Mouse (Mus musculus): ENCODE results near the gene Hnrnpa3. TPM values are rescaled to one million over a fixed set of nuclear protein-coding genes. Genes with fewer than 3 reads are reported as not detected.

The Hnrnpa3 gene
- total and polyA plus RNA-seq, 3 experiments, result 215 to 576 (median 509) TPM

GRCm38 (mm10) chr2:75614577-75614976 is 44.5 kb upstream of the Hnrnpa3 start:
- no peak overlapping the region for H3K4me3 ChIP-seq (ENCODE audit: low read depth, low read length)
- H3K27me3 ChIP-seq (ENCODE audit: insufficient read depth, low read length), result peaks cover 47% of the 10 kb centered on the region
- H3K36me3 ChIP-seq (replicated peaks), result no peaks in the 10 kb centered on the region
- H3K9me3 ChIP-seq (replicated peaks), result no peaks in the 10 kb centered on the region
- no peak for ATAC-seq (ENCODE audit: extremely low read depth, insufficient number of reproducible peaks, low FRiP score, poor library complexity, severe bottlenecking)
- 0 out of 2 replicates have a peak, but pooled peaks cover 3% of the 10 kb centered on the region for H3K4me1 ChIP-seq (ENCODE audit: insufficient read depth, low read depth, low read length)
- DNase-seq (ENCODE audit: low spot score), result no peak
- TF ChIP-seq CTCF (IDR thresholded peaks at IDR 0.05; ENCODE audit: low read depth, low read length), result no peak
- TF ChIP-seq TAL1 (conservative IDR thresholded peaks at IDR 0.05; ENCODE audit: low read depth, low read length), result no peak
- no peak for TF ChIP-seq POLR2AphosphoS5 (IDR thresholded peaks at IDR 0.05; ENCODE audit: insufficient replicate concordance, low read depth, low read length)
- no peak for TF ChIP-seq GATA2 (IDR thresholded peaks at IDR 0.05; ENCODE audit: borderline replicate concordance, low read depth, low read length)
- no peak for TF ChIP-seq GATA1 (IDR thresholded peaks at IDR 0.05; ENCODE audit: borderline replicate concordance, low read length)

GRCm38 (mm10) chr2:75616911-75617310 is 42.1 kb upstream of the Hnrnpa3 start:
- Histone ChIP-seq H3K36me3 (replicated peaks) (no peaks in the 10 kb centered on the region), H3K4me1 (ENCODE audit: insufficient read depth, low read depth, low read length) (0 out of 2 replicates have a peak, but pooled peaks cover 3% of the 10 kb centered on the region), H3K9me3 (replicated peaks) (no peaks in the 10 kb centered on the region), H3K27me3 (ENCODE audit: insufficient read depth, low read length) (peaks cover 30% of the 10 kb centered on the region), H3K4me3 (ENCODE audit: low read depth, low read length) (no peak overlapping the region)
- no peak for TF ChIP-seq POLR2AphosphoS5 (IDR thresholded peaks at IDR 0.05; ENCODE audit: insufficient replicate concordance, low read depth, low read length)
- no peak for TF ChIP-seq TAL1 (conservative IDR thresholded peaks at IDR 0.05; ENCODE audit: low read depth, low read length)
- no peak for TF ChIP-seq GATA2 (IDR thresholded peaks at IDR 0.05; ENCODE audit: borderline replicate concordance, low read depth, low read length)
- no peak for TF ChIP-seq GATA1 (IDR thresholded peaks at IDR 0.05; ENCODE audit: borderline replicate concordance, low read length)
- TF ChIP-seq CTCF (IDR thresholded peaks at IDR 0.05; ENCODE audit: low read depth, low read length), result no peak
- ATAC-seq (ENCODE audit: extremely low read depth, insufficient number of reproducible peaks, low FRiP score, poor library complexity, severe bottlenecking), result no peak
- DNase-seq (ENCODE audit: low spot score), result no peak

- no peaks in the 10 kb centered on the region for H3K36me3 ChIP-seq (replicated peaks)
- H3K4me3 ChIP-seq (ENCODE audit: low read depth, low read length), result no peak overlapping the region
- ATAC-seq (ENCODE audit: extremely low read depth, insufficient number of reproducible peaks, low FRiP score, poor library complexity, severe bottlenecking), result no peak
- no peaks in the 10 kb centered on the region for H3K4me1 ChIP-seq (ENCODE audit: insufficient read depth, low read depth, low read length)
- TF ChIP-seq POLR2AphosphoS5 (IDR thresholded peaks at IDR 0.05; ENCODE audit: insufficient replicate concordance, low read depth, low read length), result no peak
- no peak for TF ChIP-seq TAL1 (conservative IDR thresholded peaks at IDR 0.05; ENCODE audit: low read depth, low read length)
- TF ChIP-seq GATA1 (IDR thresholded peaks at IDR 0.05; ENCODE audit: borderline replicate concordance, low read length), result no peak
- no peak for TF ChIP-seq GATA2 (IDR thresholded peaks at IDR 0.05; ENCODE audit: borderline replicate concordance, low read depth, low read length)
- TF ChIP-seq CTCF (IDR thresholded peaks at IDR 0.05; ENCODE audit: low read depth, low read length), result no peak
- H3K9me3 ChIP-seq (replicated peaks), result no peaks in the 10 kb centered on the region
- peaks cover 27% of the 10 kb centered on the region for H3K27me3 ChIP-seq (ENCODE audit: insufficient read depth, low read length)
- no peak for DNase-seq (ENCODE audit: low spot score)
These were observed 40.3 kb upstream of the Hnrnpa3 start for GRCm38 (mm10) chr2:75618712-75619111.

- DNase-seq (ENCODE audit: low spot score), result no peak
- no peaks in the 10 kb centered on the region for H3K36me3 ChIP-seq (replicated peaks)
- 0 out of 2 replicates have a peak, but pooled peaks cover 2% of the 10 kb centered on the region for H3K4me1 ChIP-seq (ENCODE audit: insufficient read depth, low read depth, low read length)
- TF ChIP-seq CTCF (IDR thresholded peaks at IDR 0.05; ENCODE audit: low read depth, low read length) (no peak), GATA1 (IDR thresholded peaks at IDR 0.05; ENCODE audit: borderline replicate concordance, low read length) (no peak), POLR2AphosphoS5 (IDR thresholded peaks at IDR 0.05; ENCODE audit: insufficient replicate concordance, low read depth, low read length) (no peak), GATA2 (IDR thresholded peaks at IDR 0.05; ENCODE audit: borderline replicate concordance, low read depth, low read length) (no peak), TAL1 (conservative IDR thresholded peaks at IDR 0.05; ENCODE audit: low read depth, low read length) (no peak)
- H3K27me3 ChIP-seq (ENCODE audit: insufficient read depth, low read length), result peaks cover 24% of the 10 kb centered on the region
- H3K4me3 ChIP-seq (ENCODE audit: low read depth, low read length), result no peak overlapping the region
- H3K9me3 ChIP-seq (replicated peaks), result no peaks in the 10 kb centered on the region
- ATAC-seq (ENCODE audit: extremely low read depth, insufficient number of reproducible peaks, low FRiP score, poor library complexity, severe bottlenecking), result no peak
These were observed 37.0 kb upstream of the Hnrnpa3 start for GRCm38 (mm10) chr2:75621873-75622654.

DNA sequence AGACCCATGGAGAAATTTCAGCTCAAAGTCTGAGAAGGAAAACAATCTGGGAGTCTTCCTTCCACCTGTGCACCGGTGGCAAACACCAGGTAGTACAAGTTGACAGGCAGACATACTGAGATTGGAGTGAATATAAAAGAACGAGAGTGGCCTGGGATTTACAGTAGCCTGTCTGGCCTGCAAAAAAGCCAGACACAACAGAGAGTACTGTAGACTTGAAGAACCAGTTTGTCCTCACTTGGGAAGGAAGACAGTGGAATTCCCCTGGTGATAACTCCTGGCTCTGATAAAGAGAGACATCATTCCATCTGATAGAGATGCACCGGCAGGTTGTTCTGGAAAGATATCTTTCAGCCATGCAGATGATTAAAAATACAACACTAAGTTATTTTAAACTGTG is 34.0 kb upstream of the Hnrnpa3 start:
- Histone ChIP-seq H3K4me1 (ENCODE audit: insufficient read depth, low read depth, low read length) (0 out of 2 replicates have a peak, but pooled peaks cover 2% of the 10 kb centered on the region), H3K36me3 (replicated peaks) (no peaks in the 10 kb centered on the region), H3K4me3 (ENCODE audit: low read depth, low read length) (no peak overlapping the region), H3K9me3 (replicated peaks) (no peaks in the 10 kb centered on the region), H3K27me3 (ENCODE audit: insufficient read depth, low read length) (peaks cover 19% of the 10 kb centered on the region)
- ATAC-seq (ENCODE audit: extremely low read depth, insufficient number of reproducible peaks, low FRiP score, poor library complexity, severe bottlenecking) (no peak), DNase-seq (ENCODE audit: low spot score) (no peak)
- TF ChIP-seq GATA1 (IDR thresholded peaks at IDR 0.05; ENCODE audit: borderline replicate concordance, low read length) (no peak), TAL1 (conservative IDR thresholded peaks at IDR 0.05; ENCODE audit: low read depth, low read length) (no peak), CTCF (IDR thresholded peaks at IDR 0.05; ENCODE audit: low read depth, low read length) (no peak), POLR2AphosphoS5 (IDR thresholded peaks at IDR 0.05; ENCODE audit: insufficient replicate concordance, low read depth, low read length) (no peak), GATA2 (IDR thresholded peaks at IDR 0.05; ENCODE audit: borderline replicate concordance, low read depth, low read length) (no peak)

- peaks cover 16% of the 10 kb centered on the region for H3K27me3 ChIP-seq (ENCODE audit: insufficient read depth, low read length)
- ATAC-seq (ENCODE audit: extremely low read depth, insufficient number of reproducible peaks, low FRiP score, poor library complexity, severe bottlenecking), result no peak
- TF ChIP-seq TAL1 (conservative IDR thresholded peaks at IDR 0.05; ENCODE audit: low read depth, low read length) (no peak), CTCF (IDR thresholded peaks at IDR 0.05; ENCODE audit: low read depth, low read length) (no peak), GATA1 (IDR thresholded peaks at IDR 0.05; ENCODE audit: borderline replicate concordance, low read length) (no peak), GATA2 (IDR thresholded peaks at IDR 0.05; ENCODE audit: borderline replicate concordance, low read depth, low read length) (no peak), POLR2AphosphoS5 (IDR thresholded peaks at IDR 0.05; ENCODE audit: insufficient replicate concordance, low read depth, low read length) (no peak)
- no peak for DNase-seq (ENCODE audit: low spot score)
- H3K4me1 ChIP-seq (ENCODE audit: insufficient read depth, low read depth, low read length), result 0 out of 2 replicates have a peak, but pooled peaks cover 2% of the 10 kb centered on the region
- no peaks in the 10 kb centered on the region for H3K36me3 ChIP-seq (replicated peaks)
- H3K9me3 ChIP-seq (replicated peaks), result no peaks in the 10 kb centered on the region
- no peak overlapping the region for H3K4me3 ChIP-seq (ENCODE audit: low read depth, low read length)
These were observed 32.2 kb upstream of the Hnrnpa3 start for GRCm38 (mm10) chr2:75626597-75627440.

Measured in G1E (cell line).